Mouse (Mus musculus): Measurements from ENCODE around the gene Sec14l5. TPM values are rescaled to one million over a fixed set of nuclear protein-coding genes. Genes with fewer than 3 reads are reported as not detected.

The Sec14l5 gene
- polyA plus RNA-seq, 1 experiment from 2014 or later: 1.0 TPM

DNA sequence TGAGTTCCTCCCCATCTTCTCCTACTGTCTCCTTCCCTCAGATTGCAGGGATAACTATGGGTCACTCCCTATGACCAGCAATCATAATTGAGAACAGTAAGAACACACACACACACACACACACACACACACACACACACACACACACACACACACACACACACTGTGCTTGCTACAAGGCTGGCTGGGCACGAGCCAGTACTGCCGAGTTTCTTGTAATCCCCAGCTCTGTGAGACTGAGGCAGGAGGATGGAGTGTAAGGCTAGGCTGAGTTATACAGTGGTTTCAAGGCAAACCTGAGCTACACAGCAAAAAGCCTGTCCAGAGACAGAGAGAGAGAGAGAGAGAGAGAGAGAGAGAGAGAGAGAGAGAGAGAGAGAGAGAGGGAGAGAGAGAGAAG lies 16.7 kb upstream of the Sec14l5 start:
- H3K4me3 ChIP-seq (replicated peaks; ENCODE audit: low read depth, low read length): no peak overlapping the region
- H3K36me3 ChIP-seq (ENCODE audit: control insufficient read depth, insufficient read depth, low read length): no peaks in the 10 kb centered on the region
- ATAC-seq (ENCODE audit: low FRiP score, low TSS enrichment) (no peak), DNase-seq (no peak)
- H3K4me1 ChIP-seq (ENCODE audit: control insufficient read depth, insufficient read depth, low read length): 0 out of 2 replicates have a peak, but pooled peaks cover 5% of the 10 kb centered on the region
- 43% methylated on average over 2 of the region's 2 CpGs for WGBS
- no peak overlapping the region for H3K9ac ChIP-seq (replicated peaks; ENCODE audit: low read length)
- H3K27ac ChIP-seq (replicated peaks; ENCODE audit: low read depth, low read length): no peak overlapping the region
- no peak overlapping the region for H3K4me2 ChIP-seq (ENCODE audit: low read length)
- H3K9me3 ChIP-seq (ENCODE audit: control insufficient read depth, low read length): no peaks in the 10 kb centered on the region
- H3K27me3 ChIP-seq (ENCODE audit: control insufficient read depth, insufficient read depth, low read length): peaks cover 45% of the 10 kb centered on the region

- no peaks in the 10 kb centered on the region for H3K36me3 ChIP-seq (ENCODE audit: control insufficient read depth, insufficient read depth, low read length)
- 11% methylated on average over 4 of the region's 4 CpGs for WGBS
- no peak overlapping the region for H3K9ac ChIP-seq (replicated peaks; ENCODE audit: low read length)
- no peak for DNase-seq
- H3K27ac ChIP-seq (replicated peaks; ENCODE audit: low read depth, low read length): no peak overlapping the region
- H3K27me3 ChIP-seq (ENCODE audit: control insufficient read depth, insufficient read depth, low read length): peaks cover 45% of the 10 kb centered on the region
- no peak for ATAC-seq (ENCODE audit: low FRiP score, low TSS enrichment)
- H3K9me3 ChIP-seq (ENCODE audit: control insufficient read depth, low read length): no peaks in the 10 kb centered on the region
- no peak overlapping the region for H3K4me3 ChIP-seq (replicated peaks; ENCODE audit: low read depth, low read length)
- no peak overlapping the region for H3K4me2 ChIP-seq (ENCODE audit: low read length)
- 0 out of 2 replicates have a peak, but pooled peaks cover 5% of the 10 kb centered on the region for H3K4me1 ChIP-seq (ENCODE audit: control insufficient read depth, insufficient read depth, low read length)
These were observed 16.1 kb upstream of the Sec14l5 start for GRCm38 (mm10) chr16:5130766-5131165.

DNA sequence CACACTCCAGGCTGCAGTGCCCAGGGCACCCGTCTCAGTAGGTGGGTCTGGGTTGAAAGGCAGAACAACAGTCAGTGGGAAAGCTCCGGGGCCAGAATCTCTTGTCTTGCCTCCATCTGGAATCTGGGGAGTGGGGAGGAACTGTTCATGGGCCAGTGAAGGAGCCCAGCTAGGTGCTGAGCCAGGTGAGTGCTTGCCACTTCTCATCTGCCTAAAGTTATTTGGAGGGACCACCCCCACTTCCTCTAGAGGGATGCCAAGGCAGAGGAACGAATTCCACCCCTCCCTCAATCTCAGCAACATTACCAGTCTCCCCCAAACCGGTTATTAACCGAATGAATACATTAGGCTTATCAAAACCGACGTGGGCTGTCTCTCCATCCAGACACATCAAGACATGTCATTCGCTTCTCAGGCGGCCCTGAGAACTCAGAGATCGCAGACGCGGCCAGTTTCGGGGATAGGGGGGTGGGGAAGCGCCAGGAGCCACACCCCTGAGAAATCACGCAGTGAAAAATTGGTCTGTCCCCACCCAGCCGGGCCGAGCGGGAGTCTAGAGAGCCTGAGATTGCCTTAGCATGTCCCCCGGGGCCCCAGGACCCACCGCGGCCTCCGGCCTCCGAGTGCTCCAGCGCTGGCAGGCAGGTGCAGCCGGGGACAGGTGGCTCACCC lies 15.5 kb upstream of the Sec14l5 start:
- no peak overlapping the region for H3K9ac ChIP-seq (replicated peaks; ENCODE audit: low read length)
- H3K9me3 ChIP-seq (ENCODE audit: control insufficient read depth, low read length): no peaks in the 10 kb centered on the region
- H3K27me3 ChIP-seq (ENCODE audit: control insufficient read depth, insufficient read depth, low read length): peaks cover 45% of the 10 kb centered on the region
- no peak overlapping the region for H3K4me3 ChIP-seq (replicated peaks; ENCODE audit: low read depth, low read length)
- no peaks in the 10 kb centered on the region for H3K36me3 ChIP-seq (ENCODE audit: control insufficient read depth, insufficient read depth, low read length)
- 3% methylated on average over 25 of the region's 25 CpGs for WGBS
- H3K4me1 ChIP-seq (ENCODE audit: control insufficient read depth, insufficient read depth, low read length): 0 out of 2 replicates have a peak, but pooled peaks cover 5% of the 10 kb centered on the region
- H3K4me2 ChIP-seq (ENCODE audit: low read length): no peak overlapping the region
- H3K27ac ChIP-seq (replicated peaks; ENCODE audit: low read depth, low read length): no peak overlapping the region
- ATAC-seq (ENCODE audit: low FRiP score, low TSS enrichment) (no peak), DNase-seq (no peak)

- Histone ChIP-seq H3K36me3 (ENCODE audit: control insufficient read depth, insufficient read depth, low read length) (no peaks in the 10 kb centered on the region), H3K27ac (replicated peaks; ENCODE audit: low read depth, low read length) (no peak within 1 kb of the TSS), H3K9me3 (ENCODE audit: control insufficient read depth, low read length) (no peaks in the 10 kb centered on the region), H3K4me3 (replicated peaks; ENCODE audit: low read depth, low read length) (peak within 1 kb of the TSS; percentile 18; the same call in 1 of the 2 replicates), H3K4me1 (ENCODE audit: control insufficient read depth, insufficient read depth, low read length) (0 out of 2 replicates have a peak, but pooled peaks cover 5% of the 10 kb centered on the region), H3K9ac (replicated peaks; ENCODE audit: low read length) (no peak within 1 kb of the TSS), H3K27me3 (ENCODE audit: control insufficient read depth, insufficient read depth, low read length) (peaks cover 45% of the 10 kb centered on the region), H3K4me2 (ENCODE audit: low read length) (peak within 1 kb of the TSS; percentile 45)
- WGBS: 1% methylated on average over 38 of the region's 39 CpGs
- DNase-seq (no peak), ATAC-seq (ENCODE audit: low FRiP score, low TSS enrichment) (no peak)
These were observed 14.5 kb upstream of the Sec14l5 start, which contains the start of gene Ppl for GRCm38 (mm10) chr16:5132401-5132801. Gene Ppl, minus strand, starts transcription at chr16:5132421.

- no peak overlapping the region for H3K4me3 ChIP-seq (replicated peaks; ENCODE audit: low read depth, low read length)
- no peaks in the 10 kb centered on the region for H3K36me3 ChIP-seq (ENCODE audit: control insufficient read depth, insufficient read depth, low read length)
- H3K4me2 ChIP-seq (ENCODE audit: low read length): no peak overlapping the region
- ATAC-seq (ENCODE audit: low FRiP score, low TSS enrichment) (no peak; the same call in 1 of the 2 replicates), DNase-seq (no peak)
- H3K27ac ChIP-seq (replicated peaks; ENCODE audit: low read depth, low read length): no peak overlapping the region
- H3K9ac ChIP-seq (replicated peaks; ENCODE audit: low read length): no peak overlapping the region
- 79% methylated on average over 14 of the region's 14 CpGs for WGBS
- no peaks in the 10 kb centered on the region for H3K9me3 ChIP-seq (ENCODE audit: control insufficient read depth, low read length)
- H3K27me3 ChIP-seq (ENCODE audit: control insufficient read depth, insufficient read depth, low read length): peaks cover 36% of the 10 kb centered on the region
- 0 out of 2 replicates have a peak, but pooled peaks cover 5% of the 10 kb centered on the region for H3K4me1 ChIP-seq (ENCODE audit: control insufficient read depth, insufficient read depth, low read length)
These were observed 12.1 kb upstream of the Sec14l5 start for GRCm38 (mm10) chr16:5134623-5135330.

- whole genome bisulfite sequencing: 74% methylated on average over 8 of the region's 8 CpGs
- ATAC-seq (ENCODE audit: low FRiP score, low TSS enrichment): no peak
- H3K4me3 ChIP-seq (replicated peaks; ENCODE audit: low read depth, low read length): no peak overlapping the region
- H3K4me2 ChIP-seq (ENCODE audit: low read length): no peak overlapping the region
- H3K27me3 ChIP-seq (ENCODE audit: control insufficient read depth, insufficient read depth, low read length): peaks cover 29% of the 10 kb centered on the region
- no peak for DNase-seq
- 0 out of 2 replicates have a peak, but pooled peaks cover 5% of the 10 kb centered on the region for H3K4me1 ChIP-seq (ENCODE audit: control insufficient read depth, insufficient read depth, low read length)
- H3K9me3 ChIP-seq (ENCODE audit: control insufficient read depth, low read length): no peaks in the 10 kb centered on the region
- no peak overlapping the region for H3K27ac ChIP-seq (replicated peaks; ENCODE audit: low read depth, low read length)
- no peaks in the 10 kb centered on the region for H3K36me3 ChIP-seq (ENCODE audit: control insufficient read depth, insufficient read depth, low read length)
- H3K9ac ChIP-seq (replicated peaks; ENCODE audit: low read length): no peak overlapping the region
These were observed 11.2 kb upstream of the Sec14l5 start for GRCm38 (mm10) chr16:5135551-5136261.

- 0 out of 2 replicates have a peak, but pooled peaks cover 5% of the 10 kb centered on the region for H3K4me1 ChIP-seq (ENCODE audit: control insufficient read depth, insufficient read depth, low read length)
- no peak overlapping the region for H3K9ac ChIP-seq (replicated peaks; ENCODE audit: low read length)
- H3K27me3 ChIP-seq (ENCODE audit: control insufficient read depth, insufficient read depth, low read length): peaks cover 21% of the 10 kb centered on the region
- H3K4me3 ChIP-seq (replicated peaks; ENCODE audit: low read depth, low read length): no peak overlapping the region
- DNase-seq (no peak), ATAC-seq (ENCODE audit: low FRiP score, low TSS enrichment) (no peak)
- H3K36me3 ChIP-seq (ENCODE audit: control insufficient read depth, insufficient read depth, low read length): no peaks in the 10 kb centered on the region
- H3K9me3 ChIP-seq (ENCODE audit: control insufficient read depth, low read length): no peaks in the 10 kb centered on the region
- no peak overlapping the region for H3K4me2 ChIP-seq (ENCODE audit: low read length)
- no peak overlapping the region for H3K27ac ChIP-seq (replicated peaks; ENCODE audit: low read depth, low read length)
- 12% methylated on average over 4 of the region's 4 CpGs for WGBS
These were observed 10.4 kb upstream of the Sec14l5 start for GRCm38 (mm10) chr16:5136505-5136904.

DNA sequence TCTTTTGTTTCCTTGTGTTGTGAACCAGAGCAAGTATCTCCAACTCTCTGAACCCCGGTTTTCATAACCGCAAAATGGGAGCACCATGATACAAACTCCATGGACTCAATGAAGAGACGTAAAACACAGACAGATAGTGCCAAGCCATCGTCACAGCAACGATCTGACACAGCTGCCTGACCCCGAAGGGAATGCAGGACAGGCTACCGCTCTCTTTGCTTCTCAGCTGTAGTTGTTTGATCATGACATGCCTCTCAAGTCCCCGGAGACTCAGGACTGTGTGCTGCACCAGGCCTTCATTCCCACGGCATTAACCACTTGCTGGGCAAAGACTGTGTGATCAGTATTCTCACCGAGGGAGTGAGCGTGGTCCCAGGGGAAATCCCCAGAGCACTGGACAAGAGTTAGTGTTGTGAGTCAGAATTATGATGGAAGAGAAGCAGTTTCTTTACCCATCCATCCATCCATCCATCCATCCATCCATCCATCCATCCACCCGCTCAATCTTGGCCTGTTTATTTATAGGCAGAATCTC lies 9.8 kb upstream of the Sec14l5 start:
- 64% methylated on average over 12 of the region's 12 CpGs for WGBS
- H3K27me3 ChIP-seq (ENCODE audit: control insufficient read depth, insufficient read depth, low read length): peaks cover 15% of the 10 kb centered on the region
- H3K4me3 ChIP-seq (replicated peaks; ENCODE audit: low read depth, low read length): no peak overlapping the region
- H3K4me2 ChIP-seq (ENCODE audit: low read length): no peak overlapping the region
- H3K27ac ChIP-seq (replicated peaks; ENCODE audit: low read depth, low read length): no peak overlapping the region
- no peaks in the 10 kb centered on the region for H3K36me3 ChIP-seq (ENCODE audit: control insufficient read depth, insufficient read depth, low read length)
- no peaks in the 10 kb centered on the region for H3K9me3 ChIP-seq (ENCODE audit: control insufficient read depth, low read length)
- H3K9ac ChIP-seq (replicated peaks; ENCODE audit: low read length): no peak overlapping the region
- DNase-seq (no peak), ATAC-seq (ENCODE audit: low FRiP score, low TSS enrichment) (no peak)
- 0 out of 2 replicates have a peak, but pooled peaks cover 4% of the 10 kb centered on the region for H3K4me1 ChIP-seq (ENCODE audit: control insufficient read depth, insufficient read depth, low read length)

Measured in midbrain, embryonic 14.5 days (tissue).